Mouse (Mus musculus): ENCODE measurements around the gene Kctd21.

- TF ChIP-seq CTCF (IDR thresholded peaks at IDR 0.05; ENCODE audit: insufficient read depth, low read depth, low read length) = no peak
- no peak for TF ChIP-seq POLR2A (IDR thresholded peaks at IDR 0.05; ENCODE audit: insufficient read depth, low read depth, low read length)
Measured at GRCm38 (mm10) chr7:97307546-97307945, 24.6 kb upstream of the Kctd21 start.
